Mouse (Mus musculus): Measurements from ENCODE around the gene Hist1h2ae.

Hist1h2ae gene

GRCm38 (mm10) chr13:23583387-23584068 lies 12.5 kb upstream of the Hist1h2ae start:
- in situ Hi-C loops (cut with MboI, MseI) = no loop called here

GRCm38 (mm10) chr13:23582219-23583056 lies 11.4 kb upstream of the Hist1h2ae start:
- in situ Hi-C loops (cut with MboI, MseI) = no loop called here

- in situ Hi-C loops (cut with MboI, MseI) = no loop called here
Measured at GRCm38 (mm10) chr13:23581408-23582218, 10.6 kb upstream of the Hist1h2ae start, which contains the start of gene Hist1h4d. Gene Hist1h4d, plus strand, starts transcription at chr13:23581598.

GRCm38 (mm10) chr13:23577835-23578234 lies 6.8 kb upstream of the Hist1h2ae start:
- in situ Hi-C loops (cut with MboI, MseI) = loop anchor here (10.0 kb wide), 1 partner anchor 1863 kb away; the partner anchor contains the start of genes Hist1h2ai, Hist1h2bl and Hist1h3h

GRCm38 (mm10) chr13:23576906-23577639 lies 6.1 kb upstream of the Hist1h2ae start:
- in situ Hi-C loops (cut with MboI, MseI) = loop anchor here (10.0 kb wide), 1 partner anchor 1862 kb away; the partner anchor contains the start of genes Hist1h2ai, Hist1h2bl and Hist1h3h

GRCm38 (mm10) chr13:23576351-23576881 lies 5.4 kb upstream of the Hist1h2ae start:
- in situ Hi-C loops (cut with MboI, MseI) = loop anchor here (10.0 kb wide), 1 partner anchor 1862 kb away; the partner anchor contains the start of genes Hist1h2ai, Hist1h2bl and Hist1h3h

GRCm38 (mm10) chr13:23575864-23576313 lies 4.9 kb upstream of the Hist1h2ae start:
- in situ Hi-C loops (cut with MboI, MseI) = loop anchor here (10.0 kb wide), 1 partner anchor 1861 kb away; the partner anchor contains the start of genes Hist1h2ai, Hist1h2bl and Hist1h3h

- in situ Hi-C loops (cut with MboI, MseI) = loop anchor here (10.0 kb wide), 1 partner anchor 1861 kb away; the partner anchor contains the start of genes Hist1h2ai, Hist1h2bl and Hist1h3h
Measured at GRCm38 (mm10) chr13:23575271-23575851, 4.3 kb upstream of the Hist1h2ae start, which contains the start of gene Hist1h3d. Gene Hist1h3d, plus strand, starts transcription at chr13:23575763.

- in situ Hi-C loops (cut with MboI, MseI) = loop anchor here (10.0 kb wide), 1 partner anchor 1860 kb away; the partner anchor contains the start of genes Hist1h2ai, Hist1h2bl and Hist1h3h
Measured at GRCm38 (mm10) chr13:23574546-23575170, 3.6 kb upstream of the Hist1h2ae start.

GRCm38 (mm10) chr13:23573898-23574524 lies 3.0 kb upstream of the Hist1h2ae start, which contains the start of the genes Hist1h2bf and Hist1h2ad:
Gene Hist1h2bf, minus strand, starts transcription at chr13:23574196.
Gene Hist1h2ad, plus strand, starts transcription at chr13:23574381.
- in situ Hi-C loops (cut with MboI, MseI) = loop anchor here (10.0 kb wide), 1 partner anchor 1859 kb away; the partner anchor contains the start of genes Hist1h2ai, Hist1h2bl and Hist1h3h

GRCm38 (mm10) chr13:23573034-23573897 lies 2.2 kb upstream of the Hist1h2ae start:
- in situ Hi-C loops (cut with MboI, MseI) = loop anchor here (10.0 kb wide), 1 partner anchor 1858 kb away; the partner anchor contains the start of genes Hist1h2ai, Hist1h2bl and Hist1h3h

GRCm38 (mm10) chr13:23572218-23573033 lies 1.4 kb upstream of the Hist1h2ae start:
- in situ Hi-C loops (cut with MboI, MseI) = loop anchor here (10.0 kb wide), 1 partner anchor 1858 kb away; the partner anchor contains the start of genes Hist1h2ai, Hist1h2bl and Hist1h3h

GRCm38 (mm10) chr13:23571504-23572217 lies 641 bp upstream of the Hist1h2ae start:
- in situ Hi-C loops (cut with MboI, MseI) = loop anchor here (10.0 kb wide), 1 partner anchor 1857 kb away; the partner anchor contains the start of genes Hist1h2ai, Hist1h2bl and Hist1h3h

GRCm38 (mm10) chr13:23570261-23571021 lies 579 bp downstream of the Hist1h2ae start:
- in situ Hi-C loops (cut with MboI, MseI) = loop anchor here (10.0 kb wide), 1 partner anchor 1856 kb away; the partner anchor contains the start of genes Hist1h2ai, Hist1h2bl and Hist1h3h

GRCm38 (mm10) chr13:23564482-23564881 lies 6.5 kb downstream of the Hist1h2ae start:
- in situ Hi-C loops (cut with MboI, MseI) = no loop called here

All from T-helper 2 cell (primary cell).